Mouse (Mus musculus) E14TG2a.4 (cell line): ENCODE data around the gene Fcf1.

Experiments used
- H3K27me3 ChIP-seq: 2 replicates; pipeline ENCODE4 v1.6.1; 2014; ENCODE audit warnings: low read length, control low read depth; ENCODE audit not compliant: insufficient read depth
- H3K36me3 ChIP-seq: 2 replicates; pipeline ENCODE4 v1.6.1; 2014; ENCODE audit warnings: low read length, control low read depth; ENCODE audit not compliant: insufficient read depth
- H3K4me1 ChIP-seq: replicated peaks from 2 replicates; pipeline ENCODE4 v1.6.1; 2014; ENCODE audit warnings: low read depth, low read length, control low read depth
- H3K4me3 ChIP-seq: replicated peaks from 2 replicates; pipeline ENCODE4 v1.5.1; 2014; ENCODE audit warnings: mild to moderate bottlenecking, low read length
- H3K9me3 ChIP-seq: 2 replicates; pipeline ENCODE4 v1.6.1; 2014; ENCODE audit warnings: low read length, control low read depth
- CTCF ChIP-seq: conservative IDR thresholded peaks from 2 replicates; pipeline ENCODE4 v1.5.1; 2014; ENCODE audit warnings: low read length
- NANOG ChIP-seq: IDR thresholded peaks from 2 replicates; pipeline ENCODE4 v1.6.1; 2014; ENCODE audit warnings: borderline replicate concordance, low read length, mixed read lengths
- POU5F1 ChIP-seq: IDR thresholded peaks from 2 replicates; pipeline ENCODE4 v1.6.1; 2014; ENCODE audit warnings: low read length, borderline replicate concordance

The Fcf1 gene

DNA sequence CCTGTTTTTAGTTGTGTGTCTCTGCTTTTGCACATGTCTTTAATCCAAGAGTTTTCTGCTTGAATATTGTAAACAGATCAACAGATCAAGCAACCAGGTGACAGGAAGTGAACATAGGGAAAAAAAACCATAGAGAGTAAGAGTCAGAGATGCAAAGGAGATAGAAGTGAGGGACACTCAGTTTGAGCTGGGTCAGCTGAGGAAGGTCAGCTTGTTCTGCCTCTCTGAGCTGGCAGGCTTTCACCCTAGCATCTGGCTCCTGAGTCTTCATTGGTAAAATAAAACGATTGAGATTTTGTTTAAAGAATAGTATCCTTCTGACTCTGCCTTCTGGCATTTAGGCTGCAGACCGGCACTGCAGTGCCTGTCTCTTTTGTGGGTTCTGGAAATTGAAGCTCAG lies 39.8 kb downstream of the Fcf1 start:
- peaks cover 50% of the 10 kb centered on the region for H3K36me3 ChIP-seq
- no peaks in the 10 kb centered on the region for H3K27me3 ChIP-seq
- TF ChIP-seq CTCF (no peak), POU5F1 (no peak), NANOG (no peak)
- H3K4me3 ChIP-seq = no peak overlapping the region
- H3K4me1 ChIP-seq = peaks cover 29% of the 10 kb centered on the region
- H3K9me3 ChIP-seq = no peaks in the 10 kb centered on the region

- TF ChIP-seq CTCF = no peak
- TF ChIP-seq POU5F1 = no peak
- TF ChIP-seq NANOG = no peak
- H3K4me3 ChIP-seq = no peak overlapping the region
- H3K36me3 ChIP-seq = peaks cover 56% of the 10 kb centered on the region
Observed at GRCm38 (mm10) chr12:85012185-85012584, 41.5 kb downstream of the Fcf1 start.

GRCm38 (mm10) chr12:85022071-85022470 lies 51.4 kb downstream of the Fcf1 start:
- H3K9me3 ChIP-seq = no peaks in the 10 kb centered on the region
- peaks cover 17% of the 10 kb centered on the region for H3K4me1 ChIP-seq
- H3K36me3 ChIP-seq = peaks cover 58% of the 10 kb centered on the region
- H3K27me3 ChIP-seq = no peaks in the 10 kb centered on the region
- no peak overlapping the region for H3K4me3 ChIP-seq
- TF ChIP-seq NANOG (no peak), CTCF (no peak), POU5F1 (no peak)

More at GRCm38 (mm10) chr12:85012185-85012584, 41.5 kb downstream of the Fcf1 start:
- no peaks in the 10 kb centered on the region for H3K27me3 ChIP-seq
- H3K4me1 ChIP-seq = peaks cover 26% of the 10 kb centered on the region
- no peaks in the 10 kb centered on the region for H3K9me3 ChIP-seq

DNA sequence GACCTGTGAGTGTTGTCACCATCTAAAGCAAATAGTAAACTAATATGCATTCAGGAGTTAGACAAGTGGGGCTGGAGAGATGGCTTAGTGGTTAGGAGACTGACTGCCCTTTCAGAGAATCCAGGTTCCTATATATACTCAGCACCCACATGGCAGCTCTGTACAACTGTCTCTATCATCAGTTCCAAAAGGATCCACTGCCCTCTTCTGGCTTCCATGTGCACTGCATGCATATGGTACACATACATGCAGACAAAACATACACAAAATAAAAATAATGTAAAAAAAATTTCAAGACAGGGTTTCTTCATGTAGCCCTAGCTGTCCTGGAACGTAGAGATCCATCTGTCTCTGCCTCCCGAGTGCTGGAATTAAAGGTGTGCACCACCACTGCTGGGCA lies 62.0 kb downstream of the Fcf1 start:
- TF ChIP-seq CTCF (peak; percentile 57), POU5F1 (no peak), NANOG (no peak)
- H3K9me3 ChIP-seq = no peaks in the 10 kb centered on the region
- peaks cover 84% of the 10 kb centered on the region for H3K36me3 ChIP-seq
- H3K4me3 ChIP-seq = no peak overlapping the region
- H3K4me1 ChIP-seq = peaks cover 10% of the 10 kb centered on the region
- no peaks in the 10 kb centered on the region for H3K27me3 ChIP-seq
